Mouse (Mus musculus): ENCODE measurements around the gene Olfr1281. TPM values are rescaled to one million over a fixed set of nuclear protein-coding genes. Genes with fewer than 3 reads are reported as not detected.

The Olfr1281 gene
- total RNA-seq (2023): not detected

DNA sequence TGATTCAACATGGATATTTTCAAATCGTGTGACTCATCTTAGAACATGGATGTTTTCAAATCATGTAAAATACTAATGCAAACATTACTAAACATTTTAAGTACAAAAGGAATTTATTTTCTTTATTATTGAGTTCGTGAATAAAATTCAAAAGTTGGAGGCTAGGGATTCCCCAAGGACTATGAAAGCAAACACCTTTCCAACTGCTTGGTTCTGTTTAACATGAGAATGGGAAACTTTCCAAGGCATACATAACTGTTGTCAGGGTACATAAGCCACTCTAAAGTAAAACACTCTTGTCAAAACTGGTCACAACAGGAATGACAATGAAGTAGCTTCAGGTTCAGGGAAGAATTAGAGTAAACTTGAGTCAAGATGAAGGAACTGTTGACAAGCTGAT is at the start of gene Olfr1281:
TSS of gene Olfr1281 (plus strand) at position 301 of the 400 bp plus-strand sequence.

DNA sequence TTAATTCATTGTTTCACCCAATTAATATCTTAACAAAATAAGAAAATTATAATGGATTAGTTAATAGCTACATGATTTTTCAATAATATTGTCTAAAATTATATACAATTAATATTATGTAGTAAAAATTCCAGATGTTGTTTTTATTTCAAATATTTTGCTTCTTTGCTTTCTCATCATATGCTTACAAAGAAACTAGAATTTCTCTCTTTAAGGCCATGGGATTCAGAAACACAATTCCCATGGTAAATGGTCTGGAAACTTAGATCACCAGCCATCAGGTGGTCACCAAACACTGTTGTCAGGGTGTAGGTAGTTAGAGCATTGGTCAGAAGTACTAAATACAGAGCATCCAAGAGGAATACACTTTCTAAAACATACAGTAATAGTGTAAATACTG is 36.5 kb upstream of the Olfr1281 start, which contains the start of gene Olfr1278:
TSS of gene Olfr1278 (plus strand) at position 301 of the 400 bp plus-strand sequence.

DNA sequence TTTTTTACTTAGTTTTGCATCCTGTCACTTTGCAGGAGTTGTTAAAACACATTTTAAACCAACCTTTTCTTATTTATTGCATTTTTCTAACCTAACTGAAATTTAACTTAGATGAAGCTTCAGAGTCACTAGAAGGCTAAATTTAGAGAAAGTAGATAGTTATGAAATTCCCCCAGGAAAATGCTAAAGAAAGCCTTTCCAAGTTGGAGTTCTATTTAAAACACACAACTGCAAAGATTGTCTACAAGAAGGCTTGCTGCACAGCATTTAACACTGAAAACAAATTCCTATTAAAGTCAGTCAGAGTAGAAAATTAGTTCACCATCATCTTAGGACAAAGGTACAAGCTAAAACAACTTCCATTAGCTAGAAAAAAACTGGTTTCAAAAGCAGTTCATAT is 25.9 kb upstream of the Olfr1281 start, which contains the start of gene Olfr1279:
TSS of gene Olfr1279 (plus strand) at position 262 of the 400 bp plus-strand sequence.

DNA sequence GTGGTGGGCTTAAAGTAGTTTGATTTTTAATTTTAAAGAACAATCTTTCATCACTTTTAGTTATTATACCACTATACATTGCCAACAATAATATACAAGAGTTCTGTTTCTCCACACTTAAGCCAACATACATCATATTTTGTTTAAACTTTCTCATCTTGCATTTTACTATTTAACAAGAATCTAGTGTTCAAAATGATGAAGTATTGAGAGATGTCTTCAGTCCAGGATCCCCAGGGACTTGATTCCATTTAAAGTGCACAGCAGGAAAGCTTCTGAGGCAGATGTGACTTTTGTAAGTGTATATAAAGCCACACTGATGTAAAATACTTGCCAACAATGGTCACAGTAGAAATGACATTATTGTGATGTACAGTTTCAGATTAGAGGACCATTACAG is 12.6 kb upstream of the Olfr1281 start, which contains the start of gene Olfr1280:
TSS of gene Olfr1280 (plus strand) at position 301 of the 400 bp plus-strand sequence.

DNA sequence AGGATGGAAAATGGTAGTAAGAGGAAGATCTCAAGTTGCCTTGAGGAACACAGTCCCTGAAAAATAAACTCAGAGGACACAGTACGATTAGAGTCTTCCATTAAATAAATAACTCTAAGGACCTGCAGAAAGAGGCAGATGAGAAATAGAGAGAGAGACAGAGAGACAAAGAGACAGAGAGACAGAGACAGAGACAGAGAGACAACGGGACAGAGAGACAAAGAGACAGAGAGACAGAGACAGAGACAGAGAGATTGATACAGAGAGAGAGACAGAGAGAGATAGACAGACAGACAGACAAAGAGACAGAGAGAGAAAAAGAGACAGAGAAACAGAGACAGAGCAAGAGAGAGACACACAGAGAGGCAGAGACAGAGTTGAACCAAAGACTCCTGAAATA is 9.7 kb downstream of the Olfr1281 start, which contains the start of gene Olfr1282:
TSS of gene Olfr1282 (minus strand) at position 101 of the 400 bp plus-strand sequence.

DNA sequence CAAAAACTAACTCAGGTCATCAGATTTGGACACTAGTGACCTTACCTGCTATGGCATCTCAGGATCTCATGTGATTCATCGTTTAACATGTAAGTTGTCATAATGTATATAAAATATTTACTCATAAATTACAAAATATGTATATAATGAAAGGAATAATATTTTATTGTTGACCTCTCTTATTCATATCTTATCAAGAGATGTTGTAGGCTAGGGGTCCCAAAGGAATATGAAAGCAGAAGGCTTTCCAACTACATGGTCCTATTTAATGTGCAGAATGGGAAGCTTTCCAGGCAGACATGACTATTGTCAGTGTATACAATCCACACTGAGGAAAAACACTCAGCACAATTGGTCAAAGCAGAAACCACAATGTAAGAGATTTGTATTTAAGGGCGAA is 40.2 kb downstream of the Olfr1281 start, which contains the start of gene Olfr1283:
TSS of gene Olfr1283 (plus strand) at position 301 of the 400 bp plus-strand sequence.

DNA sequence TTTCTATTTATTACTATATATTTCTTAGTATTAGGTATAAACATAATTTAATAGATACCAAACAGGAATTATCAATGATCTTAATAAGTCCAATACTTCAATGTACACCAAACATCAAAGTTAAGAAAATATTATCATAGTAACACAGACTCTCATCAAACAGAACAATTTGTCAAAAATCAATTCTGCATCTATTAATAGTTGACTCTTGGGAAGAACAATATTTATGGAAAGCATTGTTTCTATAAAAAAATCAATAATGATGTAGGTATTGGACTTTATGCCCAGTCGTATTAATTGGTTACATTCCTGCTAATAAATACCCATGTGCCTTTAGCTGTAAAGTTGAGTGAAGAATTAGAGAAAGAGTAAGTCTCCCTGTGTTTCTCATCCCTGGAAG is 48.9 kb downstream of the Olfr1281 start, which contains the start of gene Olfr1284:
TSS of gene Olfr1284 (plus strand) at position 301 of the 400 bp plus-strand sequence.

Other genes with a start within 250 kb of the Olfr1281 start
- gene Gm13941, start 220.5 kb upstream of the Olfr1281 start, total RNA-seq (2023): not detected
- gene Gm15130, start 173.6 kb upstream of the Olfr1281 start, total RNA-seq (2023): not detected
- gene 4930430A15Rik, start 96.9 kb upstream of the Olfr1281 start, total RNA-seq (2023): not detected
- not detected for gene Olfr1275, start 91.2 kb upstream of the Olfr1281 start, total RNA-seq (2023)
- gene Olfr1276, start 72.0 kb upstream of the Olfr1281 start, total RNA-seq (2023): not detected
- not detected for gene Olfr1277, start 52.4 kb upstream of the Olfr1281 start, total RNA-seq (2023)
- gene Olfr1278, start 36.4 kb upstream of the Olfr1281 start, total RNA-seq (2023): not detected
- not detected for gene Olfr1279, start 25.9 kb upstream of the Olfr1281 start, total RNA-seq (2023)
- not detected for gene Olfr1280, start 12.5 kb upstream of the Olfr1281 start, total RNA-seq (2023)
- gene Olfr1282, start 9.6 kb downstream of the Olfr1281 start, total RNA-seq (2023): not detected
- gene Olfr1283, start 40.3 kb downstream of the Olfr1281 start, total RNA-seq (2023): not detected
- not detected for gene Olfr1284, start 49.0 kb downstream of the Olfr1281 start, total RNA-seq (2023)
- not detected for gene Olfr1286, start 96.6 kb downstream of the Olfr1281 start, total RNA-seq (2023)
- gene Olfr1287, start 122.6 kb downstream of the Olfr1281 start, total RNA-seq (2023): not detected
- gene Olfr1288, start 147.6 kb downstream of the Olfr1281 start, total RNA-seq (2023): not detected
- not detected for gene Olfr1289, start 154.3 kb downstream of the Olfr1281 start, total RNA-seq (2023)
- not detected for gene Olfr1290, start 167.3 kb downstream of the Olfr1281 start, total RNA-seq (2023)
- not detected for gene Olfr1291-ps1, start 170.7 kb downstream of the Olfr1281 start, total RNA-seq (2023)
- gene Olfr1293-ps, start 198.7 kb downstream of the Olfr1281 start, total RNA-seq (2023): not detected
- gene Olfr1294, start 213.8 kb downstream of the Olfr1281 start, total RNA-seq (2023): not detected
- not detected for gene Olfr1295, start 243.2 kb downstream of the Olfr1281 start, total RNA-seq (2023)

Measured in CD8-positive naive resting alpha-beta T cell, adult 57 days (primary cell).